Mouse (Mus musculus): ENCODE data around the gene Eef1akmt1.
A peak's percentile ranks its signal among the peaks of the same experiment; 100 is the strongest.

The Eef1akmt1 gene

GRCm38 (mm10) chr14:57571155-57572133 lies at the start of gene Eef1akmt1:
Eef1akmt1 (minus strand) TSS chr14:57571612.
- peak; percentile 98 for DNase-seq (ENCODE audit: low spot score)

GRCm38 (mm10) chr14:57620598-57621236 lies 49.3 kb upstream of the Eef1akmt1 start:
- no peak for DNase-seq (ENCODE audit: low spot score)

GRCm38 (mm10) chr14:57619487-57619886 lies 48.1 kb upstream of the Eef1akmt1 start:
- no peak for DNase-seq (ENCODE audit: low spot score)

GRCm38 (mm10) chr14:57617675-57618074 lies 46.3 kb upstream of the Eef1akmt1 start:
- no peak for DNase-seq (ENCODE audit: low spot score)

GRCm38 (mm10) chr14:57616339-57616965 lies 45.0 kb upstream of the Eef1akmt1 start:
- DNase-seq (ENCODE audit: low spot score): no peak

- DNase-seq (ENCODE audit: low spot score): no peak
These were observed 44.4 kb upstream of the Eef1akmt1 start for GRCm38 (mm10) chr14:57615828-57616227.

GRCm38 (mm10) chr14:57611034-57611433 lies 39.6 kb upstream of the Eef1akmt1 start:
- DNase-seq (ENCODE audit: low spot score): no peak

- DNase-seq (ENCODE audit: low spot score): no peak
These were observed 38.5 kb upstream of the Eef1akmt1 start for GRCm38 (mm10) chr14:57609816-57610329.

GRCm38 (mm10) chr14:57607500-57607899 lies 36.1 kb upstream of the Eef1akmt1 start:
- peak; percentile 86 for DNase-seq (ENCODE audit: low spot score)

- DNase-seq (ENCODE audit: low spot score): no peak
These were observed 35.4 kb upstream of the Eef1akmt1 start for GRCm38 (mm10) chr14:57606663-57607365.

- DNase-seq (ENCODE audit: low spot score): no peak
These were observed 21.9 kb upstream of the Eef1akmt1 start for GRCm38 (mm10) chr14:57593279-57593678.

GRCm38 (mm10) chr14:57591830-57592229 lies 20.4 kb upstream of the Eef1akmt1 start:
- DNase-seq (ENCODE audit: low spot score): no peak

- DNase-seq (ENCODE audit: low spot score): no peak
These were observed 5.1 kb upstream of the Eef1akmt1 start for GRCm38 (mm10) chr14:57576364-57577060.

- DNase-seq (ENCODE audit: low spot score): no peak
These were observed 3.6 kb upstream of the Eef1akmt1 start for GRCm38 (mm10) chr14:57574792-57575587.

- DNase-seq (ENCODE audit: low spot score): no peak
These were observed 5.8 kb downstream of the Eef1akmt1 start for GRCm38 (mm10) chr14:57565626-57566025.

GRCm38 (mm10) chr14:57556922-57557321 lies 14.5 kb downstream of the Eef1akmt1 start:
- DNase-seq (ENCODE audit: low spot score): no peak

- DNase-seq (ENCODE audit: low spot score): peak; percentile 23
These were observed 15.8 kb downstream of the Eef1akmt1 start for GRCm38 (mm10) chr14:57555471-57556070.

GRCm38 (mm10) chr14:57554434-57554833 lies 17.0 kb downstream of the Eef1akmt1 start:
- DNase-seq (ENCODE audit: low spot score): no peak

- DNase-seq (ENCODE audit: low spot score): no peak
These were observed 18.5 kb downstream of the Eef1akmt1 start for GRCm38 (mm10) chr14:57552945-57553344.

GRCm38 (mm10) chr14:57547062-57547461 lies 24.4 kb downstream of the Eef1akmt1 start:
- DNase-seq (ENCODE audit: low spot score): no peak
